Mouse (Mus musculus) spleen, postnatal 10 days (tissue): ENCODE measurements around the gene Dnase2b.

Experiments used
- DNase-seq, 2 experiments: peaks; one replicate each; pipeline ENCODE4 v3.0.0; 2021 to 2022; ENCODE audit warnings: low spot score in 2 of 2

Gene Dnase2b

DNA sequence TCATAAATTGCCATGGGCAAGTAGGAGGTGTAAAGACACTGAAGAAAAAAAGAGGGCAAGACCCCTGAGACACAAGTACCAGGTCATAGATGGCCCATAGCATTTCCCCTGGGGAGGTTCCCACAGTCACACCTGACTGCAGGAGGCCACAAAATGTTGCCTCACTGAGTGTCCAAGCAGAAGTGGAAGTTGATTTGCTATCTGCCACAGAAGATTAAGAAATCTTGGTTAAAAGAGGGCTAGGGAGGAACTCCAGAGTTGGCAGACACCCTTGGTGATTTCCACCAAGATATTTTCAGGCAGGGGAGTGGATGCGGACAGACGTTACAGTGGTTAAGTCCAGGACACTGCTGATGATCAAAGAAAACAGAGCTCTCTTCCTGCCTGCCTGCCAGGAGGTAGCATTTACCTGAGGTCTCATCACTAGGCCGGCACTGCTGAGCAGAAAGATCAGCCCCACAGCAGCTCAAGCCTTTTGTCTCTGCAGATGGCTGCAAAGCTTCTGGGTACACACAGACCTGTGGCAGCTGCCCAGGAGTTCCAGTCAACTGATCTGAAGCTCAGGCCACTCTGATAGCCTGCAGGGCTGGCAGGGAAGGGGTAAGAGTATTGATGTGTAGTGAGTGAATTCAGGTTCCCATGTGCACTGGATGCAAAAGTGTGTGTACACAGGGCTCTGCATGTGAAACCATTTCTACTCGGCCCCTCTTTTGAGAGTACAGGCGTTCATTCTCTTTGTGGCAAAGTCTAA lies 1.3 kb upstream of the Dnase2b start:
- no peak for DNase-seq

DNA sequence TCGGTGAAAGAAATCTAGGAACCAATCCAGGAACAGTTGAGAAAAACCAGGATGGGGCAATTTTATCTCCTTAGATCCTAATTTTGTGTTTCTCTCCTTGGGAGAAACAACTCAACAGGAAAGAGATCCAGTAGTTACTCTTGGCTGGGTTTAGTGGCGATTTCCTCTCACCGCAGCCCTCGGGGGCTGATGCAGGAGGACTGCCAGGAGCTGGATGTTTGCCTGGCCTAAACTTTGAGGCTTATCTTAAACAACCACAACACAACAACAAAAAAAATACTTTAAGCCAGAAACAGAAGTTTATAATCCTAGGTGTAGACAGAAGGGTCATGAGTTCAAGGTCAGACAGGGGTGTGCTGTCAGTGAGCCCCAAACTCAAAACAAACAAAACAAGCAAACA lies 3.6 kb downstream of the Dnase2b start:
- DNase-seq, result no peak

DNA sequence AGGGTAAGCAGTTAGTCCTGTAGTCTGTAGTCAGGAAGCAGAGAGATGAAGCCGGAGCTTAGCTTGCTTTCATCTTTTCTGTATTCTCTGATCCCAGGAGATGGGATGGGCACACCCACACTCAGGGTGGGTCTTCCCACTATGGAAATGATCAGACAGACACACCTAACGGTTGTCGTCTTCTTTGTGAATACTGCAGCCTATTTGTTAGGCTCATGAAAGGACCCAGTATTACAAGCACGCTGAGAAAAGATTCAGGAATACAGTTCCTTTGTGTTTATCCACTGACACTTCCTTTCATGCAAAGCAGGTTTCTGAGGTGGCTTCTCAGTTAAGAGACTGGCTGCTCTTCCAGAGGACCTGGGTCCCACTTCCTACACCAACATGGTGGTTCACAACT lies 4.1 kb downstream of the Dnase2b start:
- no peak for DNase-seq

DNA sequence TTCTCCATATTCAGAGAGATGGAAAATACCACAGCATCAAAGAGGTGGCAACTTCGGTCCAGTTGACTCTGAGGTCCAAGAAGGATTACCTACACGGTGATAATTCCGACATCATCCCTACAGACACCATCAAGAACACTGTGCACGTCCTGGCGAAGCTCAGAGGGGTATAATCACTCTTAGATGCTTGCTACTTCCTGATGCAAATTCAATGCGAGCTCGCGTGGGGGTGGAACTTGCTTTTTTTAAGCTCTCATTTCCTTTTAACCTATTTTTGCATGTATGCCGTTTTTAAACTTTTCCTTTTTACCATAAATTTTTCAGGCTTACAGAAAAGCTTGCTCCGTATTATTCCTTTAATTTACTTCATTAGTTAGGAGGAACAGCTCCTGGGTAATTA lies 5.1 kb downstream of the Dnase2b start:
- DNase-seq, result no peak

DNA sequence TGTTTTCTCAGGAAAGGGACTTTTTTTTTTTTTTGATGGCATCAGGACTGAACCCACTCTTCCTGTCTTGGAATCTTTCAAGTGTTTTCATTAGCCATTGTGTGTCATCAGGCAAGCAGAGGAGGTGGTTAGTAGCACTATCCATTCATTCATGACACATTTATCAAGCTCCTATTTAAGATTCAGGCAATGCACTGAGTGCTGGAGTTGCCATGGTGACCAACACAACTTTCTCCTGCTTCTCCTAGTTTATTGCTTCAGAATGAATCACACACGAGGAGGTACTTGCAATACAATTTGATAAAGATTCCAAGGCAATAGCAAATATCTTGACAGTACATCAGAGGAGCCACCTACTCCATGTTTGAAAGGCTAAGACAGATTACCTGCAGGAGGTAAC lies 8.0 kb downstream of the Dnase2b start:
- DNase-seq, result no peak

DNA sequence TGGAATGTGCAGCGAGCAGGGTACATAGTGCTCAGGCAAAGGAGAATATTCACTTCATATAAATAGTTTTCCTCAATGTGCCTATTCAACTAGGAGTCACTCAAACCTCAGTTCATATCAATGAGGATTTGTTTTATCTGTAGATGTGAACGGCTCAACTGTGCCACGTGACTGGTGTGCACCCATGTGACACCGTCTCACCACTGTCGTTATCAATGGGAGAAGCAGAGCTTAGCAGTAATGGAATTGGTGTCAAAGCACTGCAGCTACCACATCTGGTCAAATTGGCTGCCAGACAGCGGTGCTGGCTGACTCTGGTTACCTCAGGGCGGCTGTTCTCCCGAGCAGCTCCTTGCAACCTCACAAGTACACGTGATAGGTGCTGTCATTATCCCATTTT lies 10.7 kb downstream of the Dnase2b start:
- DNase-seq, result no peak

DNA sequence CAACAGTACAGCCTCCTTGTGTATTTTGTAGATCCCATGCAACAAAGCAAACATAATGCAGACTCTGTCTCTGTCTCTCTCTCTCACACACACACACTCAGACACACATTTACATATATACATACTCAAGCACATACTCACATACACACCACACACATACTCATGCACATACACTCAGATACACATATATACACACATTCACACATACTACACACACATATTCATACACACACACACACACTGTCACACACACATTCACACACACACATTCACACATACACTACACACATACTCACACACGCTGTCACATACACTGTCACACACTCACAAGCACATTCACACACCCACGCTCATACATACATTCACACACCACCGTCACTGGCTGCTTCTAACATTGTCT lies 12.9 kb downstream of the Dnase2b start:
- DNase-seq, result no peak

DNA sequence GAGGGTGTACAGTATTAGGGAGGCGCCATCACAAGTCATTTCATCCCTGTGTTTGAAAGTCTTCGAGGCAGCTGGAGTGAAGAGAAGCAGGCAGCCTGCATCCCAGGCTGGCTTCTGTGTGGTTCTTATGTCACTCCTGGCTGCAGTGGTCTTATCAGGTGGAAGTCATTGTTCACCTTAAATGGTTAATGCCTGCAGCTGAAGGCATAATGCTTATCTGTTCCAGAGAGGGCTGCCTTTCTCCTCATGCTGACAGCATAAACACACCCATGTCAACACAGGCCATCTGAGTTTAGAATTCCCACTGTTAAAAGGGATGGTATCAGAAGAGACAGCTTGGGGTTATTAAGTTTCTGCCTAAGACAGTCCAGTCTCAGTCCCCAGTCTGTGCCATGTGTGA lies 14.2 kb downstream of the Dnase2b start:
- DNase-seq, result no peak

DNA sequence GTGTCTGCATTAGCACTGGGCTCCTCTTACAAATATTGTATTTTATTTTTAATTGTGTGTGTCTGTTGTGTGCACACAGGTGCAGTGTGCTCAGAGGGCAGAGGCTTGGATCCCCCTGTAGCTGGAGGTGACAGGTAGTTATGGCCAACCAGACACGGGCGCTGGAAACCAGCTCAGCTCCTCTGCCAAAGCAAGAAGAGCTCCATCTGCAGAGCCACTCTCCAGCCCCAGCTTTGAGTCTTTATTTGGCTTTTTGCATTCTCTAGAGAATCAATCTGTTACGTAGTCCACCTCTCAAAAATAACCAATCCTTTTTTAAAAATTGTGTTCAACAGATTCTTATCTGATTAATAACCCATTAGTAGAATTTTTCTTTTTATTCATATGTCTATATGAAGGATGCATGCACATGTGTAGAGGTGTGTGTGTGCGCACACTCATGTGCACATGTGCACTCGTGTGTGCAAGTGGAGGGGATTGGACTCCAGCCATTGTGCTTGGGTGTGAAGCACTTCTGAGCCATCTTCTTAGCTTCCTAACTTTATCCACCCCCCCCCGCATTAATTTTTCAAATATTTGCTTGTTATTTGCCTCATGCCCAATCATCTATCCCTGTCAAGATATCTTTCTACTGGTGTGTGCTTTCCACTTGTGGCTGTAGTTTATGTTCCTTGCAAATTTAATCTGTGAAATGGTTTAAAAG lies 16.0 kb downstream of the Dnase2b start:
- no peak for DNase-seq

DNA sequence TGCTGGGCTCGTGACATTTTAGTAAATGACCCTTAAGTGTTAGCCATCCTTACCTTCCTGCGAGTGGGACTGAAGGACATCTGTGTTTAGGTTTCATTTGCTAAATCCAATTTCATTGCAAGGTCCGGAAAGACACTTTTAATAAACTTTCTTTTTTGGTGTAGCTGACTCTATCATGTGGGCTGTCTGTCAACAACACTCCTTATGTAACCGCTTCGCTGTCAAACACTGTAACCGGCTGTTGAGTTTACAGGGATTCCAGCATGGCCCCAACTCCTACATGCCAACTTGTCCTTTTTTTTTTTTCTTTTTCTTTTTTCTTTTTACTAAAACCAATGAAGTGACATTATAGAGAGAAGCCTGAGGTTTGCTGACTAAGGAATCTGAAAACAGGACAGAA lies 17.0 kb downstream of the Dnase2b start:
- no peak for DNase-seq

DNA sequence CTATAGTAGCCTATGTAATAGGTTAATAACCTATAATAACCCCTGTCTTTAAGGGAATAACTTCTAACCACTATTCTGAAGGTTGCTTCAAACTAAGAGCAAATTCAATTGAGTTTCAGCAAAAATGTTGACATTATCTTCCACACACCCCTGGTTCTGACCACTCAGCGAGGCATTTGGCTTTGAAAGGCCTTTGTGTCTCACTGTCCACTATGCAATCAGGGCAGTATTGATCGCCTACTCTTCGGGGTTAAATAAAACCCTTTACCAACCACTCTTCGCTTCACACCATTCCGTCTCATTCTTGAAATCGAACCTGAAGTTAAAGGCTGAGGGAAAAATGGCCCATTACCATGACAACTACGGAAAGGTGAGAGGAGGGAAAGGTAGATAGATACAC lies 18.5 kb downstream of the Dnase2b start:
- DNase-seq, result no peak

DNA sequence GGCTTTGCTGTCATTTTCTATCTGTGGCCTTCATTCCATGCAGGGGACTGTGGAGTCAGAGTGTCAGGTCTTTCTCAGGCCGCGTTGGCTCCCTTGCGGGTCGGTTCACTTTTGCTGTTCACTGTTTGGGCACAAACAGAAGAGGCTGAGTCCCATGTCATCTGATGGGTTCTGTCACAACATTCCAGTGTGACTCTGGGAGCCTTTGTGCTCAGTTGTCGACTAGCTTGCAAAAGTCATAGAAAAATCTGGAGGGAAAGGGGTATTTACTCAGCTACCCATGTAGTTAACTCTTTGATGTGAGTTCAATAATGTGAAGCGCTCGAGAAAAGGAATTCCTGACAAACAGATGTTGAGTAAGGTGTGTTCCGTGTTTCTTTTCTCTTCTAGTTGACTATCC lies 19.0 kb downstream of the Dnase2b start:
- no peak for DNase-seq

DNA sequence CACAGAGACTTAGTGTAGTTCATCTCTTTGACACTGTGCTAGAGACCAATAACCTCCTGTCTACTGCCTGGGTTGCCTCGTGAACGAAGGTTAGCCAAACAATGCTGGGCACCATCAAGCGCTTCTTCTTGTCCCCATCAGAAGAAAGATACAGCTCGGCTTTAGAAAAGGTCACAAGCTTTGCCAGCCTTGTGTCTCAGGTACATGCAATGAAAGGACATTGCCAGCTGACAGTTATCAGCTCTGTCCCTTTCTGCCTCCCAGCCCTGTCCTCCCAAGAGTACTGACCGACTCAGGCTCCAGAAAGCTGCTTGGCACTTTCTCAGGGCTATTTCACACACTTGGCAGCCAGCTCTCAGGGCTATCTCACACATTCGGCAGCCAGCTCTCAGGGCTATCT lies 20.0 kb downstream of the Dnase2b start:
- DNase-seq, result no peak

DNA sequence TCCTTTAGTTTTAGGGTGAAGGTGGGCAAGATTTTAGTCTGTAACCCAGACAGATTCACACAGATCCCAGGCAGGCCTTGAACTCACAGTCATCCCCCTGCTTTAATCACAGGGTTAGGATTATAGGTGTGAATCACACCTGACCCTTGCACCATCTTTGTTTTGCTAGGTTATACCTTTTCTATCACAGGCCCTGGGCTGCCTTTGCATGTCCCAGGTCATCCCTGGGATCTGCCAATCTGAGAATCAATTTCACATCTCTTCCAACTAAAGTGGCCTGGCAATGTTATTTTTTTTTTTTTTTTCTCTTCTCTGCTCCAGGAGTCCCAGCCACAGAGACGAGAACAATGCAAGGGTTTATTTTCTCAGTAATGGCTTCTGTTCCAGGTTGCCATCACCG lies 23.8 kb downstream of the Dnase2b start:
- DNase-seq, result no peak

DNA sequence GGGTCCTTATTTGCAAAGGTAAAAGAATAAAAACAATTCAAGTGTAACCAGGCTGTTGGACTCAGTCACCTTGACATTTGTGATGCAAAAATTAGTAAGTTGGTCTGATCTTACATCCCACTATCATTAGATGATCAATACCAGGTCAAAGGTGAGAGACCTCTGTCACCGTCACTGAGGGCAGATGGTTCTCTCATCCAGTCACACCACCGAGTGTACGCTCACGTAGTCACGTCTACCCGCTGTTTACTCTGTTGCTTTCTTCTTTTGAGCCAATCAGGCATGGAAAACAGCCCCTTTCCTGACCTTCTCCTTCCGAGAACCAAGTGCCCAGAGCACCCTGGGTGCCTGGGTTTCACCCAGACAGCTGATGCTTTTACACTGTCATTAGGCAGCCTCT lies 24.2 kb downstream of the Dnase2b start:
- no peak for DNase-seq

DNA sequence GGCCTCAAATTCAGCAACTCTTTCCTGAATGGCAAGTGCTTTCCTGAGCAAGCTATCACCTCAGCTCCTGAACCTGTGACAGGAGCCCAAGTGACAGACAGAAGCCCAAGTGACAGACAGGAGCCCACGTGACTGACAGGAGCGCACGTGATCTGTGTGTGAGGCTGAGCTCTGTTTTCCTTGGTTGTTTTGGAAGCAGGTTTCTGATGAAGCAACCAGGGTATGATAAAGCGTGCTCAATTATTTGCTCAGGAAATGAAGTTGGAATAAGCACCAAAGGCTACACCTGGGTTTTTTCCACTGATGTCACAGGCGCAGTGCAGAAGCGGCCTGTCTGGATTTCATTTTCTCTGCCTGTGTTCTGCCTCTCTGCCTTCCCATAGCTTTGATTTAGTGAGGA lies 25.9 kb downstream of the Dnase2b start:
- DNase-seq, result no peak

DNA sequence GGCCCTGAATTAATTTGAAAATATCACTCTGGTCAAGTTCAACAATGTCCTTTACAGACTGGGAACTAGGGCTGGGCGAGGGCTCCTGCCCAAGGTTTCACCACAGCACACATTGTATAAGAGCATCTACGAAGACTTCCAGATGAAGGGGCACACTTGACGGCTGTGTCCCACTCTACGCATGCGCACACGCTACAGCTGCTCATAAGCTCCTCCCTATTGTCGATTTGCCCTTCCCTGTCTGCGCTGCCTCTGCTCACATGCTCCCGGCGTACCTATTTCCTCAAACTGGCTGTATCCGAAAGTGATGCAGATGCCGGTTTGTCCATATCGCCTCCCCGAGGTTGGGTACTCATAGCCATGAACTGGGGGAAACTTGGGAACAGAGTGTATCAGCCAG lies 28.8 kb downstream of the Dnase2b start:
- no peak for DNase-seq

DNA sequence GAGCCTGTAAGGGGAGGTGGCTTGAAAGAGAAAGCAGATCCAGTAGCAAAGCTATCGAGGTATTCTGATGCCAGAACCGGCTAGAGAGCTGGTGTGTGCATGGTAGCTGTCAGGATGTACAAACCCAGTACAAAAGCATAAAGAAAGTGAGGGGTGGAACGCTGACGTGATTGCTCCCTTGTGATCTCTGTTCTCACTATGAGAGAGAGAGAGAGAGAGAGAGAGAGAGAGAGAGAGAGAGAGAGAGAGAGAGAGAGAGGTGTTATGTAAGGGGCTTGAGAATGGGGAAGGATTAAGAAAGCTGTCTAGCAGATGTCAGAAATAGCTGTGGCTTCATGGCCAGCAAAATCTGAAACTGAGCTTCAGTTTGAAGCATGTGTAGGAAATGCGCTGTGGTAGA lies 31.5 kb downstream of the Dnase2b start:
- no peak for DNase-seq

DNA sequence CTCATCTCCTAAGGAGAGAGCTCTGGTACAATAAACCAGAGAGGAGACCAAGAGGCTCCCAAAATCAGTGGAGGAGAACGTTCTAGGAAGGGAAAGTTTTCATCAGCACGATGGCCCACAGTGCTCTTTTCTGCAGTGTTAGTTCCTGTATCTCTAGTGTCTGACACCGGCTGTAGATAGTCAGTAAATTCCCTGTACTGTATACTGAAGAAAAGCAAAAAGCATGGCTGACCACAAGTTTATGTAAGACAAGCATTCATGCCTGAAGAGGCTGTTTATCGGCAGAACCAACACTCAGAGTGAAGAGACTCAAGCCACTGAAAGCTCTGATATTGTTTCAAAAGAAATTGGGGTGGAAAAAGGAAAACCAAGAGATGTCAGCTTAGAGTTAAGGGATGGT lies 31.9 kb downstream of the Dnase2b start:
- no peak for DNase-seq

DNA sequence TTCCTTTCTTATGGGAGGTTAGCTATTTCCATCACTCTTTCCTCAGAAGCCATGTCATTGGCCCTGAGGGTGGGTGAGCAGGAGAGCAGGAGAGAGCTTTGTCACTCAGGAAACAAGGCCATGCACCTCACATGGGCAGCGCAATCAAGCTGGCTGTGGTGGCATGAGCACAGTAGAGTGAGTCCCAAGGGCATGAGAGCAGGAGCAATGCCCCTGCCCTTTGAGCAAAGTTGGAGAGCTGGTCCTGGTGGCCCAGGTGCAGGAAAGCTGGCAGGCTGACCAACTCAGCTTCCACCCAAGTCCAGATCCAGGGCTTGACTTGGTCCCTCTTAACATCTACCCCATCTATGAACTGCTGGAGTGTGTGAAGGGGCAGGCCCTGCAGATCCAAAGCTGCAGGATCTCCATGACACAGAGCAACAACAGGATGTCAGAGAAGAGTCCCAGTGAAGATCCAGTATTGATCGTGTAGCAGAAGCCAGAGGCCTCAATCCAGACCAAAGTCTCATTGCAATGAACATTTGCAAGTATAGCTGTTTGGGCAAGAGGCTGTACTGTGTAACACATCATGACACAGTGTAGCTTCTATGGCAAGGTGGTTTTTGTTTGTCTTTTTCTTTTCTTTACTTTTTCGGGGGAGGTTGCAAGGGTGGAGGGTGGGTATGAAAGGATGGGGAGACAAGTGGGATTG lies 35.2 kb downstream of the Dnase2b start:
- DNase-seq, result no peak

DNA sequence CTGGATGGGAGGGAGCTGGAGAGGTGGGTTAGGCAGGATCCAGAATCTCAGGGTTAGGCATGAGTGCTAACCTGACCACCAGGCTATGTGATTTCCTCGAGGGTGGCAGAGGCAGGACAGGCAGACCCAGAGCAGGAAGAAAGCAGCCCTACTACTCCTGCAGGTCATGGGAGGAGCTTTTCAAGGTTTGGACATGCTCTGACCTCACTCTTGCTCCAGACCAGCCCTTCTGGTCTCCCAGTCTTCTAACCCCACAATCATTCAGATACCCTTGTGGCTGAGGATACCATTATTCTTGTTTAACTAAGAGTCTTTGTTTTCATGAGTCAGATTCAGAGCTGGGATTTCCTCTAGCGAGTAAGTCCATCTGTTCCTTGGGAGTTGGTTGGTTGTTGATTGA lies 37.8 kb downstream of the Dnase2b start:
- DNase-seq, result no peak

DNA sequence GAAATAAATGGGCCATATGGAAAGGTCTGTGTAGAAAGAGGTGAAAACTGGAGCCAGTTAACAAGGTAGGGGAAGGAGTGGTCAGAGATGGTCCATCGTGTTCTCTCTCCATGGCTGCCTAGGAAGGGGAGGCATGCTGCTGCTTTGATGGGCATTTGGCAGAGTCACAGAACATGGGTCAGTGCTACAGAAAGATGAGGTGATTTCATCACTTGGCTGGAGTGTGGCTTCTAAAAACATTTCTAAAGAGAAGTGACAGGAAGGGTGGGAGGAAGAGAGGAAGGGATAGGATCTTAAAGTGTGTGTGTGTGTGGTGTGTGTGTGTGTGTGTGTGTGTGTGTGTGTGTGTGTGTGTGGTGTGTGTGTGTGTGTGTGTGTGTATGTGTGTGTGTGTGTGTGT lies 44.1 kb downstream of the Dnase2b start:
- no peak for DNase-seq

DNA sequence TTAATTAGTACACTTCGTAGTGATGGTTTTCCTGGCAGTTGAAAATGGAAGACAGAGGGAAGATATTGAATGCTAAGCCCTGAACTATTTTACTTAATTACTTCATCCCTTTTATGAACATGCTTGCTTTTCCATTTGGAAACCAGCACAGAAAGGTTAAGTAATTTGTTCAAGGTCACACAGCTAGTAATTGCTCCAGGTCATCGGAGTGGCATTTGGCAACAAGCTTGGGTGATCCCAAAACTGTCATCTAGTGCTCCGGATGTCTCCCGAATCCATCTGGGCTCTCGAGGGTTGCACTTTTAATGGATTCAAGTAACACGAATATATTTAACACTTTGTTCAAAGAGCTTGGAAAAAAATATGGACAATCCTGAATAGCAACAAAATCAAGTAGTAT lies 44.5 kb downstream of the Dnase2b start:
- no peak for DNase-seq
